Mouse (Mus musculus) C2C12 (cell line): ENCODE measurements at regions not wholly inside any gene's neighbourhood (a gene's known extent, or its start where the extent isn't known, plus 50 kb on each side); places are given as distances from the start of the nearest gene placed in this dataset.

Experiments used
- CTCF ChIP-seq: IDR thresholded peaks from one replicate; pipeline ENCODE4 v1.5.1; 2011; ENCODE audit not compliant: control insufficient read depth, insufficient read depth, insufficient read length
- FOSL1 ChIP-seq: IDR thresholded peaks from one replicate; pipeline ENCODE4 v1.8.0; 2011; ENCODE audit warnings: mild to moderate bottlenecking, low read length; ENCODE audit not compliant: poor library complexity, insufficient read depth, severe bottlenecking
- MAX ChIP-seq: IDR thresholded peaks from one replicate; pipeline ENCODE4 v1.6.1; 2011; ENCODE audit warnings: mild to moderate bottlenecking, control low read depth
- MYOD1 ChIP-seq: IDR thresholded peaks from one replicate; pipeline ENCODE4 v1.6.1; 2011; ENCODE audit warnings: low read depth; ENCODE audit not compliant: control insufficient read depth, insufficient read length
- MYOG ChIP-seq: IDR thresholded peaks from one replicate; pipeline ENCODE4 v1.6.1; 2011; ENCODE audit not compliant: control insufficient read depth, insufficient read length; ENCODE audit errors: extremely low read depth

DNA sequence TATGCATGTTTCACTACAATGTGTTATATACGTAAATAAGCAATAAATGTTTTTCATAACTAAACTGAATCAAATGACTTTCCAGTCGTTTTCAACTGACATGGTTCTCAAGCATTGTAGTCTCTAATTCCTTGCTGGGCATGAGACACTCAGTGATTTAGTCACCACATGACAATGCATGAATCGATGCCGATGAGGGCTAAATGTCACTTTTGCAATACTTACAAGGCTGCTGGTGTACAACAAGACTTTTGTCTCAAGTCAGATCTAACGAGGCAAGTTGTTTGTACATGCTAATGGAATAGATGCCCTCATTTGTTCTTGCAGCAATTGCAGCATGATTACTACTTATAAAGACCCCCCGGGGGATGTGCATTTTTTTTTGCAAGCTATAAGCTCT is 120.2 kb upstream of the Ifne start:
- no peak for TF ChIP-seq CTCF
- no peak for TF ChIP-seq FOSL1
- no peak for TF ChIP-seq MAX
- TF ChIP-seq MYOG = no peak
- TF ChIP-seq MYOD1 = no peak
